Mouse (Mus musculus) thymus, adult 2 months (tissue): ENCODE results near the gene Olfr430. TPM values are rescaled to one million over a fixed set of nuclear protein-coding genes. Genes with fewer than 3 reads are reported as not detected.
"Not testable (repeated sequence)": the region's sequence is repeated elsewhere in the genome, so short reads cannot be mapped to it uniquely, and the experiment has no call there.

Source experiments
- DNase-seq: peaks from one replicate; pipeline ENCODE4 v3.0.0; 2021
- H3K27ac ChIP-seq: fragments of 200-500 bp; 2 replicates; pipeline ENCODE4 v1.5.1; 2012; ENCODE audit warnings: low read length, control low read depth; ENCODE audit not compliant: control insufficient read depth, insufficient read depth
- H3K27me3 ChIP-seq: fragments of 200-500 bp; 2 replicates; pipeline ENCODE4 v1.6.1; 2012; ENCODE audit warnings: mild to moderate bottlenecking, low read length, moderate library complexity, mixed read lengths; ENCODE audit not compliant: control insufficient read depth, insufficient read depth
- H3K36me3 ChIP-seq: fragments of 200-500 bp; 2 replicates; pipeline ENCODE4 v1.6.1; 2012; ENCODE audit warnings: mild to moderate bottlenecking, low read length, moderate library complexity; ENCODE audit not compliant: control insufficient read depth, insufficient read depth
- H3K4me1 ChIP-seq: fragments of 200-500 bp; replicated peaks from 2 replicates; pipeline ENCODE4 v1.6.1; 2012; ENCODE audit warnings: low read length; ENCODE audit not compliant: control insufficient read depth, insufficient read depth
- H3K4me3 ChIP-seq: fragments of 200-500 bp; 2 replicates; pipeline ENCODE4 v1.5.1; 2012; ENCODE audit warnings: mild to moderate bottlenecking, low read length, control low read depth, moderate library complexity; ENCODE audit not compliant: control insufficient read depth, insufficient read depth
- CTCF ChIP-seq: fragments of 200-500 bp; IDR thresholded peaks from 2 replicates; pipeline ENCODE4 v1.5.1; 2012; ENCODE audit warnings: mild to moderate bottlenecking, control low read depth, low read length, moderate library complexity, borderline replicate concordance; ENCODE audit not compliant: control insufficient read depth, poor library complexity, insufficient read depth; ENCODE audit errors: extremely low read depth
- POLR2A ChIP-seq: fragments of 200-500 bp; IDR thresholded peaks from 2 replicates; pipeline ENCODE4 v1.6.1; 2012; ENCODE audit warnings: mild to moderate bottlenecking, low read length, control low read depth, moderate library complexity; ENCODE audit not compliant: control insufficient read depth, poor library complexity, insufficient read depth; ENCODE audit errors: extremely low read depth
- WGBS: fragments of 180-500 bp; shearing (Covaris S2); methylation state at CpG from one replicate; pipeline ENCODE4 v1.1.7; 2018; 5-methylcytosine and 5-hydroxymethylcytosine counted together
- polyA plus RNA-seq: library from polyadenylated mRNA; depleted of rRNA; stranded (reverse); fragments of >200 nt; gene quantifications from 2 replicates; pipeline ENCODE4 v1.2.3, GENCODE M21; 2012

Gene Olfr430
- polyA plus RNA-seq, 1 experiment: not detected

- TF ChIP-seq POLR2A: no peak
- H3K4me3 ChIP-seq: no peak within 1 kb of the TSS
- no peak within 1 kb of the TSS for H3K27ac ChIP-seq
- H3K4me1 ChIP-seq: 0 out of 2 replicates have a peak, but pooled peaks cover 2% of the 10 kb centered on the region
- H3K27me3 ChIP-seq: no peaks in the 10 kb centered on the region
- no peaks in the 10 kb centered on the region for H3K36me3 ChIP-seq
- 87% methylated on average over 2 of the region's 2 CpGs for WGBS
- DNase-seq: no peak
Observed at GRCm38 (mm10) chr1:174048893-174049292, 17.5 kb upstream of the Olfr430 start, which contains the start of gene Olfr432. TSS of gene Olfr432 (plus strand) at chr1:174049205.

DNA sequence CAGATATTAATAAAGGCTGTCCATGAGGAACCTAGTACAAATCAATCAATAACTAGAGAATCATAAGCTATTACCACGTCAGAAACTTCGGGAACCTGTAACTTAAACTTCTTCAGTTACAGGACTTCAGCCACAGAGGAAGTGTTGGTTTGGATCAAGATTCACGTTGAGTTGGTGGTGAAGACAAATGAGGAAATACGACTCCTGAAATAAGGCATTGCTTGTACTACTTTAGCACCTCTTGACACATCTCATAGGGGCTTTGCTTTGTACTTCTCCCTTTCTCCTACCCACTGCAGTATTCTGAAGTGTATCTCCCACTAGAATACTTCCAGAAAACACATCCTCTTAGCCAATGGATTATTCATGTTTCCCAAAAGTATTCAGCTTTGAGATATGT, 17.0 kb upstream of the Olfr430 start:
- not testable (repeated sequence) for H3K4me1 ChIP-seq, H3K27me3 ChIP-seq, H3K36me3 ChIP-seq, DNase-seq, H3K4me3 ChIP-seq, H3K27ac ChIP-seq
- 11% methylated on average over 4 of the region's 4 CpGs for WGBS

- TF ChIP-seq POLR2A (no peak), CTCF (no peak)
- no peaks in the 10 kb centered on the region for H3K36me3 ChIP-seq
- H3K4me3 ChIP-seq: no peak overlapping the region
- 98% methylated on average over 4 of the region's 4 CpGs for WGBS
- no peak overlapping the region for H3K27ac ChIP-seq
- H3K27me3 ChIP-seq: no peaks in the 10 kb centered on the region
- DNase-seq: no peak
- H3K4me1 ChIP-seq: 0 out of 2 replicates have a peak, but pooled peaks cover 2% of the 10 kb centered on the region
Observed at GRCm38 (mm10) chr1:174050532-174050931, 15.9 kb upstream of the Olfr430 start.

- no peak for DNase-seq
- Histone ChIP-seq H3K27me3 (no peaks in the 10 kb centered on the region), H3K4me1 (0 out of 2 replicates have a peak, but pooled peaks cover 2% of the 10 kb centered on the region), H3K36me3 (no peaks in the 10 kb centered on the region), H3K4me3 (no peak overlapping the region), H3K27ac (no peak overlapping the region)
- no peak for TF ChIP-seq POLR2A
- TF ChIP-seq CTCF: no peak
- WGBS: 94% methylated on average over 4 of the region's 4 CpGs
Observed at GRCm38 (mm10) chr1:174051515-174051914, 14.9 kb upstream of the Olfr430 start.

- Histone ChIP-seq H3K4me1 (0 out of 2 replicates have a peak, but pooled peaks cover 2% of the 10 kb centered on the region), H3K27ac (no peak overlapping the region), H3K36me3 (no peaks in the 10 kb centered on the region), H3K27me3 (no peaks in the 10 kb centered on the region), H3K4me3 (no peak overlapping the region)
- no peak for DNase-seq
- 77% methylated on average over 5 of the region's 5 CpGs for WGBS
- TF ChIP-seq CTCF (no peak), POLR2A (no peak)
Observed at GRCm38 (mm10) chr1:174051931-174052536, 14.4 kb upstream of the Olfr430 start.

DNA sequence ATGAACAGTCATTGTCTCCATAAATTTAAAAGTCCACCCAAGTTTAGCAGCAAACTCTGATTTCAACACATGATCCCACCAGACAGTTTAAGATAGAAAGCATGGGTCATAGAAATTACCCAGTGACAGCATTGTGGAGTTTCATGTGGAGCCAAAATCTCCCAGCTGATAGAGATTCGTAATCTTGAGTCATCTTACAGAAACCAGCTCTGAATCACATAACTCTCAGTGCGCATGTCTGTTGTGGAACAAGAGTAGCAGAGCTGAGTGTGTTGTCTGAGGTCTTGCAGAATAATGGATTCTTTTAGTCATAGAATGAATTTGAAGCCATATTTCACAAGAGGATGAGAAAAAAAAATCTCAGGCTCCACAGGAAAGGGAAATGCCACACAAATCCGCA, 13.4 kb upstream of the Olfr430 start:
- H3K4me1 ChIP-seq: 0 out of 2 replicates have a peak, but pooled peaks cover 2% of the 10 kb centered on the region
- whole genome bisulfite sequencing: 89% methylated on average over 3 of the region's 3 CpGs
- no peaks in the 10 kb centered on the region for H3K27me3 ChIP-seq
- no peak overlapping the region for H3K27ac ChIP-seq
- H3K4me3 ChIP-seq: no peak overlapping the region
- DNase-seq: no peak
- TF ChIP-seq POLR2A (no peak), CTCF (no peak)
- no peaks in the 10 kb centered on the region for H3K36me3 ChIP-seq

DNA sequence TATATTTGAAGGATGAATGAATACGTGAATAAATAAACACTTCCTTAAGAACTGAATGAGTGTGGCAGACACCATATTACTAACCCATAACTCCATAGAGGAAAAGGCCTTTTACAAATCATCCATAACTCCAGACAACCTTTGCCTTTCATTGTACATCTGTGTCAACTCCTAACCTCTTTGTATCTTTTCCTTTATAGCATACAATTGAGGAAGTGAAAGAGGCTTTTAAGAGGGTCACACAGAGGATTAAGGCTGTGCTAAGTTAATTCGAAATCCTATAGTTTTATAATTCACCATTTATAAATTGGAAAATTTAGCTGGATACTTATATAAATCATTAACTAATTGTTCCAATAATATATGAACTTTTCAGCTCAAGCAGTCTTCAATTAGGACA, 11.2 kb upstream of the Olfr430 start:
- no peak overlapping the region for H3K4me3 ChIP-seq
- no peaks in the 10 kb centered on the region for H3K36me3 ChIP-seq
- 0 out of 2 replicates have a peak, but pooled peaks cover 2% of the 10 kb centered on the region for H3K4me1 ChIP-seq
- WGBS: 63% methylated on average over 2 of the region's 2 CpGs
- no peaks in the 10 kb centered on the region for H3K27me3 ChIP-seq
- TF ChIP-seq POLR2A (no peak), CTCF (no peak)
- DNase-seq: no peak
- no peak overlapping the region for H3K27ac ChIP-seq
